Mouse (Mus musculus) splenic B cell, adult 2 months (primary cell): ENCODE data around the gene Mtss1l.

Experiments used
- DNase-seq: peaks from one replicate; pipeline ENCODE4 v3.0.0-alpha.2; 2011; ENCODE audit warnings: low read depth, low spot score
- H3K27me3 ChIP-seq: 2 replicates; pipeline ENCODE4 v1.6.1; 2012; ENCODE audit warnings: mild to moderate bottlenecking, low read length, moderate library complexity, mixed read lengths; ENCODE audit not compliant: control insufficient read depth, poor library complexity, insufficient read depth, severe bottlenecking
- H3K36me3 ChIP-seq: 2 replicates; pipeline ENCODE4 v1.6.1; 2012; ENCODE audit warnings: mild to moderate bottlenecking, low read length, moderate library complexity, mixed read lengths; ENCODE audit not compliant: control insufficient read depth, poor library complexity, insufficient read depth, severe bottlenecking

Gene Mtss1l

GRCm38 (mm10) chr8:110720685-110721598, at the start of gene Mtss1l:
Gene Mtss1l, plus strand, starts transcription at chr8:110721476.
- DNase-seq = peak; percentile 11
- no peaks in the 10 kb centered on the region for H3K27me3 ChIP-seq
- no peaks in the 10 kb centered on the region for H3K36me3 ChIP-seq

- no peak for DNase-seq
- Histone ChIP-seq H3K36me3 (no peaks in the 10 kb centered on the region; the same call in 1 of the 2 replicates), H3K27me3 (no peaks in the 10 kb centered on the region)
Measured at GRCm38 (mm10) chr8:110672133-110672532, 49.1 kb upstream of the Mtss1l start.

- H3K36me3 ChIP-seq = no peaks in the 10 kb centered on the region; the same call in 1 of the 2 replicates
- H3K27me3 ChIP-seq = no peaks in the 10 kb centered on the region
- DNase-seq = no peak
Measured at GRCm38 (mm10) chr8:110673168-110673567, 48.1 kb upstream of the Mtss1l start.

- no peaks in the 10 kb centered on the region for H3K27me3 ChIP-seq
Measured at GRCm38 (mm10) chr8:110674589-110674988, 46.7 kb upstream of the Mtss1l start.

GRCm38 (mm10) chr8:110676702-110677101, 44.6 kb upstream of the Mtss1l start:
- DNase-seq = no peak
- Histone ChIP-seq H3K27me3 (no peaks in the 10 kb centered on the region), H3K36me3 (no peaks in the 10 kb centered on the region; the same call in none of the 2 replicates)

More at GRCm38 (mm10) chr8:110674589-110674988, 46.7 kb upstream of the Mtss1l start:
- DNase-seq = no peak
- no peaks in the 10 kb centered on the region; the same call in none of the 2 replicates for H3K36me3 ChIP-seq

- Histone ChIP-seq H3K36me3 (no peaks in the 10 kb centered on the region; the same call in none of the 2 replicates), H3K27me3 (no peaks in the 10 kb centered on the region)
- DNase-seq = no peak
Measured at GRCm38 (mm10) chr8:110677174-110677660, 44.1 kb upstream of the Mtss1l start.

- DNase-seq = no peak
- H3K36me3 ChIP-seq = peaks cover 2% of the 10 kb centered on the region
- no peaks in the 10 kb centered on the region for H3K27me3 ChIP-seq
Measured at GRCm38 (mm10) chr8:110678989-110679388, 42.3 kb upstream of the Mtss1l start.

GRCm38 (mm10) chr8:110687726-110688125, 33.5 kb upstream of the Mtss1l start:
- peaks cover 20% of the 10 kb centered on the region for H3K36me3 ChIP-seq
- DNase-seq = no peak
- no peaks in the 10 kb centered on the region for H3K27me3 ChIP-seq

GRCm38 (mm10) chr8:110689961-110690360, 31.3 kb upstream of the Mtss1l start:
- no peak for DNase-seq
- Histone ChIP-seq H3K36me3 (peaks cover 20% of the 10 kb centered on the region), H3K27me3 (no peaks in the 10 kb centered on the region)

- DNase-seq = no peak
- Histone ChIP-seq H3K36me3 (peaks cover 14% of the 10 kb centered on the region), H3K27me3 (no peaks in the 10 kb centered on the region)
Measured at GRCm38 (mm10) chr8:110694226-110694625, 27.1 kb upstream of the Mtss1l start.

- H3K27me3 ChIP-seq = no peaks in the 10 kb centered on the region
- no peak for DNase-seq
- H3K36me3 ChIP-seq = peaks cover 13% of the 10 kb centered on the region
Measured at GRCm38 (mm10) chr8:110694826-110695225, 26.4 kb upstream of the Mtss1l start.

GRCm38 (mm10) chr8:110695431-110695830, 25.8 kb upstream of the Mtss1l start:
- no peak for DNase-seq
- H3K27me3 ChIP-seq = no peaks in the 10 kb centered on the region
- peaks cover 10% of the 10 kb centered on the region for H3K36me3 ChIP-seq

GRCm38 (mm10) chr8:110696051-110696450, 25.2 kb upstream of the Mtss1l start:
- no peaks in the 10 kb centered on the region for H3K27me3 ChIP-seq
- peaks cover 7% of the 10 kb centered on the region for H3K36me3 ChIP-seq
- DNase-seq = no peak

- Histone ChIP-seq H3K27me3 (no peaks in the 10 kb centered on the region), H3K36me3 (peaks cover 5% of the 10 kb centered on the region)
- no peak for DNase-seq
Measured at GRCm38 (mm10) chr8:110697571-110697970, 23.7 kb upstream of the Mtss1l start.

GRCm38 (mm10) chr8:110698098-110698497, 23.2 kb upstream of the Mtss1l start:
- DNase-seq = no peak
- Histone ChIP-seq H3K36me3 (peaks cover 5% of the 10 kb centered on the region), H3K27me3 (no peaks in the 10 kb centered on the region)
